ENCODE assay signal across 10 mouse cellular contexts in the genomic region with DNA sequence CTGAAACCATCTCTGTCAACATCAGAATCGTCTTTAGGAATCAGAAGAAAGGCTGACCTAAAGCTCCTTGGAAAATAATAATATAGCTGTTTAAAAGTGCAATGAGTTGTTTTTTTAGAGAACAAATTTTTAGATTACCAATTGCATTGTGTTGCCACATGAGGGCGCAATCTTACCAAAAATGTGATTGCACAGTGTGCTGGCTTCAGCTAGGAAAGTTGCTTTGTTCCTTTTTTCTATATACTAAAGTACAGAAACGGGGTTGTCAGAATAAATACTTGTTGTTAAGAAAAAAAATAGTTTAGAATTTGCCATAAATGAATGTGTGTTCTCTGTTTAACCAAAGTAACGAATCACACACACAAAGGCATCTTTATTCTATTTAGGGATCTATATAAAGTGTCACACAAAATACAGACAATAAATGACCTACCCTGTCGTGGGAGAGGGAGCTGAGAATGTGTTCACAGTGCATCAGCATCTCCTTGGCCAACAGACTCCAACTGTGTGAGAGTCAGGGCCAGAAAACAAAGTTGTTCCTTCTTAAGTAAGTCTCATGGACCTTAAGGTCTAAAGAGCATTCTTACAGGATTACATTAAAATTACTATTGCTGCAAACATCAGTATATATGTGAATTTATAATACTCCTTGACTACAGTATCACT.
DNase-seq lines count a peak whose midpoint lies in the region; ATAC-seq and TF ChIP-seq lines count a peak whose summit lies in the region.
"Had no signal": no experiment of that assay in that cellular context is flagged by ENCODE, and none has a peak within 500 bp of the region (broad histone marks: within the 10 kb centered on the region; RNA-seq: fewer than 3 reads in every experiment).

No protein-coding gene starts in this region.

- no peaks in the 10 kb centered on the region for H3K9me3 ChIP-seq in heart, embryonic 11.5 days (replicated peaks; ENCODE audit: control insufficient read depth, low read length)
- no peaks in the 10 kb centered on the region for H3K9me3 ChIP-seq in ES-E14 (ENCODE audit: control insufficient read depth, insufficient read depth, low read depth, low read length)
- no peaks in the 10 kb centered on the region for H3K9me3 ChIP-seq in embryonic facial prominence, embryonic 10.5 days
- H3K9me3 ChIP-seq: embryonic facial prominence, embryonic 15.5 days; lung, embryonic 15.5 days had no signal

- ATAC-seq in heart, embryonic 11.5 days (replicated peaks; ENCODE audit: insufficient number of reproducible peaks, low FRiP score, low TSS enrichment), result no peak

- no peak overlapping the region for H3K9ac ChIP-seq in heart, embryonic 11.5 days (ENCODE audit: low read depth, low read length)
- no peak overlapping the region for H3K9ac ChIP-seq in ES-E14 (ENCODE audit: insufficient read depth, low read depth, low read length, poor library complexity, severe bottlenecking)
- H3K9ac ChIP-seq: embryonic facial prominence, embryonic 15.5 days; lung, embryonic 15.5 days had no signal

- no peak overlapping the region for H3K4me3 ChIP-seq in heart, embryonic 11.5 days (ENCODE audit: low read depth, low read length)
- H3K4me3 ChIP-seq in ES-E14 (ENCODE audit: insufficient read depth in 1 of 2, low read depth in 1 of 2, low read length in 2 of 2, poor library complexity in 1 of 2, severe bottlenecking in 1 of 2), result no peak overlapping the region
- no peak overlapping the region for H3K4me3 ChIP-seq in embryonic facial prominence, embryonic 10.5 days
- H3K4me3 ChIP-seq: embryonic facial prominence, embryonic 15.5 days; lung, embryonic 15.5 days had no signal

- DNase-seq in heart, postnatal 4 days, result peak; percentile 57
- DNase-seq in 3T3-L1 (ENCODE audit: low read depth, low spot score), result peak; percentile 63
- peak; percentile 16 for DNase-seq in ES-E14 (ENCODE audit: low read depth, low spot score)
- peak; percentile 17 for DNase-seq in embryonic facial prominence, embryonic 10.5 days (ENCODE audit: low spot score)
- DNase-seq in left cerebral cortex, postnatal 4 days, result peak; percentile 33
- DNase-seq in right cerebral cortex, adult 2 months (ENCODE audit: low spot score in 2 of 2), result peak; percentile 13 to 70
- DNase-seq in urinary bladder, postnatal 10 days (ENCODE audit: low spot score), result no peak

- intact Hi-C loops in left cerebral cortex, postnatal 4 days (cut with DNase I), result loop anchor here (5.0 kb wide), 1 partner anchor 1395 kb away; no protein-coding TSS in a partner anchor

- H3K27me3 ChIP-seq in heart, embryonic 11.5 days (ENCODE audit: control insufficient read depth, insufficient read depth, low read length), result no peaks in the 10 kb centered on the region
- no peaks in the 10 kb centered on the region for H3K27me3 ChIP-seq in embryonic facial prominence, embryonic 10.5 days (replicated peaks; ENCODE audit: low read depth, poor library complexity, severe bottlenecking)
- H3K27me3 ChIP-seq: embryonic facial prominence, embryonic 15.5 days; lung, embryonic 15.5 days had no signal

- no peak overlapping the region for H3K4me2 ChIP-seq in heart, embryonic 11.5 days
- H3K4me2 ChIP-seq: embryonic facial prominence, embryonic 15.5 days; lung, embryonic 15.5 days had no signal

- 17% methylated on average over 5 of the region's 5 CpGs for WGBS in heart, embryonic 11.5 days (ENCODE audit: insufficient replicate concordance)
- 25% methylated on average over 5 of the region's 5 CpGs for WGBS in embryonic facial prominence, embryonic 10.5 days

- H3K36me3 ChIP-seq in heart, embryonic 11.5 days (ENCODE audit: control insufficient read depth, insufficient read depth, low read length), result no peaks in the 10 kb centered on the region
- no peaks in the 10 kb centered on the region for H3K36me3 ChIP-seq in ES-E14 (ENCODE audit: control insufficient read depth, insufficient read depth, low read length, poor library complexity, severe bottlenecking)
- no peaks in the 10 kb centered on the region for H3K36me3 ChIP-seq in embryonic facial prominence, embryonic 10.5 days (replicated peaks)
- H3K36me3 ChIP-seq: embryonic facial prominence, embryonic 15.5 days; lung, embryonic 15.5 days had no signal

- in situ Hi-C loops in ES-E14 (cut with MboI; ENCODE audit: low sequenced_read_pairs in 2 of 2, unreplicated experiment in 2 of 2), result loop anchor here in 1 of 2 experiments (25.0 kb wide), 1 partner anchor 1395 kb away; no protein-coding TSS in a partner anchor

- no peak overlapping the region for H3K27ac ChIP-seq in heart, embryonic 11.5 days (ENCODE audit: low read depth, low read length)
- no peak overlapping the region for H3K27ac ChIP-seq in ES-E14 (ENCODE audit: insufficient read depth, low read depth, low read length, poor library complexity, severe bottlenecking)
- H3K27ac ChIP-seq in embryonic facial prominence, embryonic 10.5 days (replicated peaks), result no peak overlapping the region
- H3K27ac ChIP-seq: embryonic facial prominence, embryonic 15.5 days; lung, embryonic 15.5 days had no signal

- H3K4me1 ChIP-seq in heart, embryonic 11.5 days (ENCODE audit: control insufficient read depth, insufficient read depth, low read length), result no peaks in the 10 kb centered on the region
- H3K4me1 ChIP-seq in ES-E14 (ENCODE audit: control insufficient read depth in 2 of 2, insufficient read depth in 2 of 2, low read length in 2 of 2, poor library complexity in 1 of 2), result no peaks in the 10 kb centered on the region
- no peaks in the 10 kb centered on the region for H3K4me1 ChIP-seq in embryonic facial prominence, embryonic 10.5 days
- H3K4me1 ChIP-seq: embryonic facial prominence, embryonic 15.5 days; lung, embryonic 15.5 days had no signal

TF ChIP-seq in ES-E14, 5 proteins besides CTCF, POLR2A, EP300 and RAD21:
- TF ChIP-seq MAFK (IDR thresholded peaks at IDR 0.05; ENCODE audit: insufficient read depth, low read depth, low read length) (no peak), CHD2 (IDR thresholded peaks at IDR 0.05; ENCODE audit: low read depth, low read length) (no peak), ZC3H11A (IDR thresholded peaks at IDR 0.05; ENCODE audit: borderline replicate concordance, low read depth, low read length) (peak; percentile 71; the same call in 1 of the 2 replicates)
